Mouse (Mus musculus) frontal cortex, postnatal 14 days (tissue): ENCODE data around the gene Nom1.
"Not testable (repeated sequence)": the region's sequence is repeated elsewhere in the genome, so short reads cannot be mapped to it uniquely, and the experiment has no call there.

Experiments
- DNase-seq, 2 experiments: peaks; one replicate each; pipeline ENCODE4 v3.0.0; 2022; ENCODE audit warnings: low spot score in 2 of 2

The Nom1 gene

GRCm38 (mm10) chr5:29434228-29434871 is at the start of gene Nom1:
Gene Nom1, plus strand, starts transcription at chr5:29434664.
- peak; percentile 81 to 85 for DNase-seq

GRCm38 (mm10) chr5:29387591-29387990 is 46.9 kb upstream of the Nom1 start:
- DNase-seq: no peak

GRCm38 (mm10) chr5:29388181-29388943 is 46.1 kb upstream of the Nom1 start:
- DNase-seq: no peak

- peak; percentile 18 to 64 for DNase-seq
Measured at GRCm38 (mm10) chr5:29388944-29389765, 45.3 kb upstream of the Nom1 start.

GRCm38 (mm10) chr5:29398427-29398826 is 36.0 kb upstream of the Nom1 start:
- no peak for DNase-seq

GRCm38 (mm10) chr5:29410854-29411253 is 23.6 kb upstream of the Nom1 start:
- no peak for DNase-seq

- no peak for DNase-seq
Measured at GRCm38 (mm10) chr5:29413041-29413440, 21.4 kb upstream of the Nom1 start.

GRCm38 (mm10) chr5:29423330-29423729 is 11.1 kb upstream of the Nom1 start:
- DNase-seq: not testable (repeated sequence)

- DNase-seq: peak in 1 of 2 experiments; percentile 8
Measured at GRCm38 (mm10) chr5:29434872-29435358, 451 bp downstream of the Nom1 start.

GRCm38 (mm10) chr5:29435491-29435890 is 1.0 kb downstream of the Nom1 start:
- DNase-seq: no peak

- DNase-seq: not testable (repeated sequence)
Measured at GRCm38 (mm10) chr5:29436728-29437127, 2.3 kb downstream of the Nom1 start.

GRCm38 (mm10) chr5:29445275-29445674 is 10.8 kb downstream of the Nom1 start:
- no peak for DNase-seq

GRCm38 (mm10) chr5:29452352-29452751 is 17.9 kb downstream of the Nom1 start:
- no peak for DNase-seq

- no peak for DNase-seq
Measured at GRCm38 (mm10) chr5:29456895-29457656, 22.6 kb downstream of the Nom1 start.

- no peak for DNase-seq
Measured at GRCm38 (mm10) chr5:29462943-29463686, 28.7 kb downstream of the Nom1 start.

- no peak for DNase-seq
Measured at GRCm38 (mm10) chr5:29467489-29468350, 33.3 kb downstream of the Nom1 start.

- no peak for DNase-seq
Measured at GRCm38 (mm10) chr5:29468351-29469065, 34.0 kb downstream of the Nom1 start.

- DNase-seq: no peak
Measured at GRCm38 (mm10) chr5:29469501-29469900, 35.0 kb downstream of the Nom1 start.

- no peak for DNase-seq
Measured at GRCm38 (mm10) chr5:29470271-29470670, 35.8 kb downstream of the Nom1 start.
